Mouse (Mus musculus) neural tube, embryonic 10.5 days (tissue): ENCODE measurements around the gene C1qbp.

Experiments used
- DNase-seq: peaks from one replicate; pipeline ENCODE4 v3.0.0-alpha.2; 2017; ENCODE audit warnings: low spot score; ENCODE audit errors: extremely low spot score

C1qbp gene

GRCm38 (mm10) chr11:70982557-70983228 is at the start of gene C1qbp:
Gene C1qbp, minus strand, starts transcription at chr11:70983026.
- DNase-seq = peak; percentile 95

GRCm38 (mm10) chr11:71032070-71032469 is 49.2 kb upstream of the C1qbp start:
- DNase-seq = no peak

- DNase-seq = no peak
These were observed 46.7 kb upstream of the C1qbp start for GRCm38 (mm10) chr11:71029403-71030118.

GRCm38 (mm10) chr11:71028280-71028679 is 45.5 kb upstream of the C1qbp start:
- no peak for DNase-seq

DNA sequence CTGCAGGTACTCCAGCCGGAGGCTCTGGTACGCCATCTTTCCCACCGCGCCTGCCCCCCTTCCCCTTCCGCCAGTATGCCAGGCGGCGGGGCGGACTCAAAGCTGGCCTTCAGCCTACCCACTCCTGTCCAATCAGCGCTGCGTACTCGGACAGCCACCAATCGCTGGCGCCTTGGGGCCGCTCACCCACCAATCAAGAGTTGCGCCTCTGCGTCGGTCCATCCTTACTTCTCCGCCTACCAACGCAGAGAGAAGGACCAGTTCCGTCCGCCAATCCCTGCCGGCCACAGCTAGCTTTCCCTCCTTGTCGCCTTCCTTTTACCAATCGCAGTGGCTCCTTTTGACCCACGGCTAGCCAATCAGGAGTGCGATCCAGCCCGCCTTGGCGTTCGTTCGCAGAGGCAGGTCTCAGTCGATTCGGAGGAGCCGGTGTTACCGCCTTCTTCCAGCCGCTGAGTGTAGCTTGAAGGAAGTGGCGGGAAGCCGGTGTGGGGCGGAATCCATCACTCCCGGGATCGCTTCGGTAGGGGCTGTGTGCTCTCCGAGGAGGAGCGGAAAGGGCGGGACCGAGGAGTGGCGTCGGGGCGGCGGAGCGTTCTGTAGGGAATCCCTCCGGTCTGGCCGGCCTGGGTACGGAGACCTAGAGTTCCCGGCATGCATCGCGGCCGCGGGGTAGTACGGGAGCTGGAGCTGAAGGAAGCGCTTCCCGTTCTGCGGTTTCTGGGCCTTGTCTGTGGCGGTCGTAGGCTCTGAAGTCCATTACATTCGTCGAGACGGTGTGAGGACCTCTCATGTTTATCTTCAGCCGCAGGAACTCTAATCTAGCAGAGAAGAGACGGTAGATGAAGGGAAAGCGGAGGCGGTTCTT is 36.6 kb upstream of the C1qbp start, which contains the start of the genes Mis12 and Derl2:
Gene Mis12, plus strand, starts transcription at position 411 of the 868 bp plus-strand sequence.
Gene Derl2, minus strand, starts transcription at position 641 of the 868 bp plus-strand sequence.
- peak; percentile 97 for DNase-seq

DNA sequence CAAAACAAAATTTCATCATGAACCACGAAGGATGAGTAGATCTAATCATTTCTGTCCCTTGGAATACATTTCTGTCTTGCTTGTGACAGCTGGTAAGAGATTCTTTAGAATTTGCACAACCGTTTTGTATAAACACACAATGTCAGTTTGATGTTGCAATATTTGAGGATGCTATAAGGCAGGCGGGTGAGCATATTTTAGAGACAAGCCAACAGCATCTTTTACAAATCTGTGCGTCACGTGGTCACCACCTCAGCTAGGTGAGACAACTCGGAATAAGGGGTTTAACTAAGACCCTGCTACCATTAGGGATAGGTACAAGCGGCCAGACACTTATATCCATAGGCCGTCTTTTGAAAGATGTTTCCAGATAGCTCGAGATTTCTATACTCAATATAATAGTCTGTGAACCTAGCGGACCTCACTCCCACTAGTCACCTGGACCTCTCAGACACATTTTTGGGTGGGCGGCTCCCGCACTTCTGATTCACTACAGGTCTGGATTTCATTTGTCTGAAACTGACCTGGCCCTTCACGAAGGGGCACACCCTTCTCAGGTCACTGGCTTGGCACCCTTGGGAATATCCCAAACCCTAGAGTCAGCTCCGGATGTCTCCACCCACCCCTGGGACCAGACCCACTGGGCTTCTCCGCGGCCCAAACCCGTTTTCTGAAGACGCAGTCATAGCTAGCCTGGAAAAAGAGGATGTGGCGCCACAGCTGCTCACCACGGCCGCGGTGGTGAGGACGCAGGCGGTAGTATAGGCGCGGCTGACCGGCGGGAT is 35.8 kb upstream of the C1qbp start:
- DNase-seq = no peak

- DNase-seq = no peak
These were observed 34.2 kb upstream of the C1qbp start for GRCm38 (mm10) chr11:71017051-71017450.

GRCm38 (mm10) chr11:71012743-71013142 is 29.9 kb upstream of the C1qbp start:
- no peak for DNase-seq

DNA sequence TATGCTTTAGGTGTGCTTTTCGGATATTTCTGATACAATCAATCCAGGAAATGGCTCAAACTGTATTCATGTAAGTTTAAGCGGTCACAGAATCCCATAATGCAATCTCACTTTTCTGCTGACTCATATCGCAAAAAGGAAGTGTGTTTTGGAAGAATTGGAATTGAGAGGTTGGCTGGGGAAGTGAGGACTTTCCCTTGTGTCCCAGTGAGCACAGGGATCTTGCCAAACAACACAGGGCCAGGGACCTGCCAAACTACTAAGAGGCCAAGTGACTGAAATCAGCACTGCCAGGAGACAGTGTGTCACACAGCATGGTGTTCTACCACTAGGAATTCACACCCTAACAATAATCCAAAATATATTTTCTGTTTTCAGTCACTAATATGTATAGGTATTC is 25.5 kb upstream of the C1qbp start:
- DNase-seq = no peak

- DNase-seq = no peak
These were observed 25.0 kb upstream of the C1qbp start for GRCm38 (mm10) chr11:71007831-71008230.

DNA sequence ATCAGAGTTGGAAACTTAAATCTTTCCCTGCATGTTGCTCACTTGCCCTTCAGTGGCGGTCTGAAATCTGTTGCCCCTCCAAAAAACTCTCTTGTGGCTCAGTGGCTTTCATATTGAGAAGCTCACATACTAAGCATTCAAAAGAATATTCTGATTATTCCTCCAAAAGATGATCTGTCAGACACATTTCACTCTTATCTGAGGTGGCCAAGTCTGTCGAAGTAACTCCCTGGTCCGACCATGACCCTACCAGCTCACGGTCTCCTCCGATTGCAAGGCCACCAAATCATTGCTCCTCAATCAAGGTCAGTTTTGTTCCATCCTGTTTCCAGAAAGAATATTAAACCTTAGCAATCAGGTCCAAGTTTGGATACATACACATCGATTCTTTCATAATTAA is 24.2 kb upstream of the C1qbp start:
- DNase-seq = no peak

DNA sequence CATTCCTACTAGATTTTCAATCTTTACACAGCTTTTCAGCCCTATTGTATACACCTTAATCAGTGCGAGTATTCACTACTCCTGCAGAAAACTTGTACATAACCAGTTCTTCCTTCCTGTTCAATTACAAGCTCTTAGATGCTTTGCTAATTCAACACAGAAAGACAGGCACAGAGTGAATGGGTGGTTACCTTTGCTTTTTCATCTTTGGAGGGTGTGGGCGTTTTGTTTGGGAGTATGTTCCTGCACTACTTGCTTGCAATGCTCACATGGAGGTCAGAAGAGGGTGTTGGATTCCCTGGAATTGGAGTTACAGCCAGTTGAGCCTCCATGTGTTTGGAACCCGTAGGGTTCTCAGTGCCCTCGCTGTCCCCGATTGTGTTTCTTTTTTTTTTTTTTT is 22.2 kb upstream of the C1qbp start:
- DNase-seq = no peak

DNA sequence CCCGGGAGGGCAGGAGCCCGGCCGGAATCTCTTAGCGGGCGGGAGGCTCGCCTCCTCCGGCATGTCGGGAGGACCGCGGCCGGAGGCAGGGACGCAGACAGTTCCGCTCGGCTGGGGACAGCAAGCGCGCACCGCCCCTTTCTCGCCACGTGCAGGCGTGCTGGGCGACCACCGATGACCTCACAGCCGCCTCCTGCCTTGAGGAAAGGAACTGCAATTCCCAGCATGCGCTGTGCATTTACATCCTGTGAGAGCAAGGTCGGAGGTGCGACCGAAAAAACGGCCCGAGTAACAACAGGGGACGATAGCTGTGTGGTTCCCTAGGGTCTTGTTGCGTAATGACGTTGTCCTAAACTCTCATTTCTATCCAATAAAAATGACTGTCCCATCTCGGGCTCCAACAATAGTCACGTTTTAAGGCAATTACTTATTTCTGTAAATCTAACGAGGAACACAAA is 21.5 kb upstream of the C1qbp start, which contains the start of gene Dhx33:
Gene Dhx33, minus strand, starts transcription at position 122 of the 458 bp plus-strand sequence.
- DNase-seq = peak; percentile 95

GRCm38 (mm10) chr11:71003611-71004315 is 20.9 kb upstream of the C1qbp start:
- DNase-seq = no peak

- DNase-seq = no peak
These were observed 18.3 kb upstream of the C1qbp start for GRCm38 (mm10) chr11:71001167-71001566.

GRCm38 (mm10) chr11:70982030-70982429 is 796 bp downstream of the C1qbp start:
- DNase-seq = no peak

DNA sequence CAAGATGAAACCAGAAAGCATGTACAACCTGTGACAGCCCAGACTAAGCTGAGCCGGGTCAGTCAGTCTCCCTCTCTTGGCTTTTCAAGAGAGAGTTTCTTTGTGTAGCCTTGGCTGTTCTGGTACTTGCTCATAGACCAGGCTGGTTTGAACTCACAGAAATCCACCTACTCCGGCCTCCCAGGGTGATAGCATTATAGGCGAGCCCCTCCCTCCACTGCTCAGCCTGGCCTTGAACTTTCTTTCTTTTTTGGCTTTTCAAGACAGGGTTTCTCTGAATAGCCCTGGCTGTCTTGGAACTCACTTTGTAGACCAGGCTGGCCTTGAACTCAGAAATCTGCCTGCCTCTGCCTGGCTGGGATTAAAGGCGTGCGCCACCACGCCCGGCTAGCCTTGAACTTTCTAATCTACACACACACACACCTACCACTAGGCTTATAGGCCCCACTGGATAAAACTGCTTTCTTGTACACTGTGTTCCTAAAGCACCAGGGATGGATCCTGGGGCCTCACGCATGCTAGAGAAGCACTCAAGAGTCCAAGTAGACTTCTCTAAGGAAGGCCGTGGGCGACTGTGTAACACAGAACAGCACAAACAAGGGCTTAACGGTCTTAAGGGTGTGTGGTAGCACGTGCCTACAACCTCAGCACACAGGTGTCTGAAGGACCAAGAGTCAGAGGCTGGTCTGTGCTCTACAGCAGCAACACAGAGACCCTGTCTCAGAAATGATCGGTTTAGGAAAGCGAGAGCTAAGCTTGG is 1.9 kb downstream of the C1qbp start:
- no peak for DNase-seq

DNA sequence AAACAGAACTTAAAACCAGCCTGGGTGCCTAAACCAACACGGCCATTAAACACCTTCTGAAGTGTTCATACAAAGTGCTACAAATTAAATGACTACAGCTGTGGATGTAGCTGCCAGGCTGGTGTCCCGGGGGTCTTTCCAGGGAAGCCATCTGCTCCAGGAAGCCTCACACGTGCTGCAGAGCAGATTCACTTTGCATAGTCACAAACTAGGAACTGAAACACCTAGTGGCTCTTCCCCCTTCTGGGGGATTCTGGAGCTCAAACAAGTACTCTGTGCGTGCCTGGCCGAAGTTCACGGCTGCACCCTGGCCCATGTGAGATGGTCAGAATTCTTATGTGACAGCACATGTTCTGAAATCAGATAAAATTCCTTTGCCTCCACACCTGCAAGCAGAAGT is 2.6 kb downstream of the C1qbp start:
- no peak for DNase-seq

DNA sequence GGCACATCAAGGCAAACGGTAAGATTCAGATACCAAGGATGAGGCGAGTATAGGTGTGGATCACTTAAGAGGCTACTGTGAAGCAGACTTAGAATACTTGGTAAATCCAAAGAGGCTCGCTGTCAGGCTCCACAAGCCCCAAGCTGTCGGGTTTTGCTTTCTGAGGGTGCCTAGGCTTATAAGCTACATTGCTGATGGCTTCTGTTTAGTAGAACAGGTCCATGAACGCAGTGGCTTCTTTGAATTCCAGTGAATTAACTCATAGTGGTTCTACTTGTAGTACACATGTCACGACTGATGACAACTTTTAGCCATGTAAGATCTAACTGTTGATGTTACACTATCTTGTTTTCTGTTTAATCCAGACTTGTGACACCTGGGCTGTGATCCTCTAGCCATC is 5.5 kb downstream of the C1qbp start:
- no peak for DNase-seq

- DNase-seq = no peak
These were observed 7.6 kb downstream of the C1qbp start for GRCm38 (mm10) chr11:70975193-70975592.
